Mouse (Mus musculus): ENCODE data around the gene Asb17.
"Not testable (repeated sequence)": the region's sequence is repeated elsewhere in the genome, so short reads cannot be mapped to it uniquely, and the experiment has no call there.

The Asb17 gene

GRCm38 (mm10) chr3:153831873-153832653 lies 11.9 kb upstream of the Asb17 start:
- in situ Hi-C loops (cut with MboI, MseI), result no loop called here

GRCm38 (mm10) chr3:153832654-153832945 lies 11.4 kb upstream of the Asb17 start:
- in situ Hi-C loops (cut with MboI, MseI), result no loop called here

- in situ Hi-C loops (cut with MboI, MseI), result no loop called here
Observed at GRCm38 (mm10) chr3:153834071-153834470, 9.9 kb upstream of the Asb17 start.

- in situ Hi-C loops (cut with MboI, MseI), result no loop called here
Observed at GRCm38 (mm10) chr3:153835455-153836086, 8.4 kb upstream of the Asb17 start.

GRCm38 (mm10) chr3:153836316-153836715 lies 7.7 kb upstream of the Asb17 start:
- in situ Hi-C loops (cut with MboI, MseI), result no loop called here

GRCm38 (mm10) chr3:153837593-153837992 lies 6.4 kb upstream of the Asb17 start:
- in situ Hi-C loops (cut with MboI, MseI), result no loop called here

- in situ Hi-C loops (cut with MboI, MseI), result no loop called here
Observed at GRCm38 (mm10) chr3:153844757-153845156, 748 bp downstream of the Asb17 start.

GRCm38 (mm10) chr3:153845500-153845899 lies 1.5 kb downstream of the Asb17 start:
- in situ Hi-C loops (cut with MboI, MseI), result no loop called here

- in situ Hi-C loops (cut with MboI, MseI), result no loop called here
Observed at GRCm38 (mm10) chr3:153846109-153846508, 2.1 kb downstream of the Asb17 start.

- in situ Hi-C loops (cut with MboI, MseI), result no loop called here
Observed at GRCm38 (mm10) chr3:153847207-153847733, 3.3 kb downstream of the Asb17 start.

GRCm38 (mm10) chr3:153849368-153850015 lies 5.5 kb downstream of the Asb17 start:
- in situ Hi-C loops (cut with MboI, MseI), result no loop called here

- in situ Hi-C loops (cut with MboI, MseI), result no loop called here
Observed at GRCm38 (mm10) chr3:153850759-153851158, 6.8 kb downstream of the Asb17 start.

- in situ Hi-C loops (cut with MboI, MseI), result no loop called here
Observed at GRCm38 (mm10) chr3:153852266-153852665, 8.3 kb downstream of the Asb17 start.

- in situ Hi-C loops (cut with MboI, MseI), result no loop called here
Observed at GRCm38 (mm10) chr3:153858350-153859001, 14.5 kb downstream of the Asb17 start.

GRCm38 (mm10) chr3:153860392-153860791 lies 16.4 kb downstream of the Asb17 start:
- in situ Hi-C loops (cut with MboI, MseI), result not testable (repeated sequence)

GRCm38 (mm10) chr3:153863816-153864215 lies 19.8 kb downstream of the Asb17 start:
- in situ Hi-C loops (cut with MboI, MseI), result no loop called here

- in situ Hi-C loops (cut with MboI, MseI), result no loop called here
Observed at GRCm38 (mm10) chr3:153864636-153865429, 20.8 kb downstream of the Asb17 start.

- in situ Hi-C loops (cut with MboI, MseI), result no loop called here
Observed at GRCm38 (mm10) chr3:153867149-153868136, 23.4 kb downstream of the Asb17 start.

- in situ Hi-C loops (cut with MboI, MseI), result no loop called here
Observed at GRCm38 (mm10) chr3:153871396-153871795, 27.4 kb downstream of the Asb17 start.

- in situ Hi-C loops (cut with MboI, MseI), result no loop called here
Observed at GRCm38 (mm10) chr3:153886296-153886695, 42.3 kb downstream of the Asb17 start.

Measured in T-helper 2 cell (primary cell).